Mouse (Mus musculus) intestine, postnatal 0 days (tissue): ENCODE data around the gene 4930539E08Rik. TPM values are rescaled to one million over a fixed set of nuclear protein-coding genes. Genes with fewer than 3 reads are reported as not detected.

Experiments
- ATAC-seq: fragments of 200-750 bp; cut with Nextera tagmentation; 2 replicates; pipeline ENCODE4 v1.8.0; 2017; ENCODE audit warnings: mild to moderate bottlenecking, moderate TSS enrichment, moderate library complexity
- H3K27ac ChIP-seq: fragments of 300-500 bp; sonication (generic); 2 replicates; pipeline ENCODE4 v1.5.1; 2014; ENCODE audit warnings: mild to moderate bottlenecking, low read depth, low read length, moderate library complexity
- H3K27me3 ChIP-seq: fragments of 300-500 bp; sonication (generic); replicated peaks from 2 replicates; pipeline ENCODE4 v1.6.1; 2014; ENCODE audit warnings: low read length, mixed read lengths; ENCODE audit not compliant: control insufficient read depth, insufficient read depth
- H3K36me3 ChIP-seq: fragments of 300-500 bp; sonication (generic); 2 replicates; pipeline ENCODE4 v1.6.1; 2014; ENCODE audit warnings: mild to moderate bottlenecking, moderate library complexity; ENCODE audit not compliant: control insufficient read depth, insufficient read depth
- H3K4me1 ChIP-seq: fragments of 300-500 bp; sonication (generic); replicated peaks from 2 replicates; pipeline ENCODE4 v1.6.1; 2014; ENCODE audit warnings: antibody characterized with exemption, low read length, mixed read lengths; ENCODE audit not compliant: control insufficient read depth, insufficient read depth
- H3K4me2 ChIP-seq: fragments of 300-500 bp; sonication (generic); replicated peaks from 2 replicates; pipeline ENCODE4 v1.6.1; 2014; ENCODE audit warnings: low read depth, mild to moderate bottlenecking, moderate library complexity
- H3K4me3 ChIP-seq: fragments of 300-500 bp; sonication (generic); 2 replicates; pipeline ENCODE4 v1.5.1; 2014; ENCODE audit warnings: low read depth, low read length
- H3K9ac ChIP-seq: fragments of 300-500 bp; sonication (generic); 2 replicates; pipeline ENCODE4 v1.6.1; 2014; ENCODE audit warnings: mild to moderate bottlenecking, low read depth, low read length
- H3K9me3 ChIP-seq: fragments of 300-500 bp; sonication (generic); 2 replicates; pipeline ENCODE4 v1.6.1; 2016; ENCODE audit warnings: mixed run types; ENCODE audit not compliant: control insufficient read depth
- CTCF ChIP-seq: sonication (generic); IDR thresholded peaks from 2 replicates; pipeline ENCODE4 v1.5.1; 2016; ENCODE audit warnings: low read depth, mild to moderate bottlenecking, control low read depth, antibody characterized with exemption, moderate library complexity
- WGBS: fragments of 180-500 bp; shearing (Covaris S2); extraction: QIAGEN DNeasy Blood & Tissue Kit; methylation state at CpG from one replicate; pipeline ENCODE4 v1.1.7; 2014; 5-methylcytosine and 5-hydroxymethylcytosine counted together
- polyA plus RNA-seq: library from polyadenylated mRNA; unstranded; fragments of >200 nt; fragmentation: Nextera tagmentation; extraction: Ambion mirVana; gene quantifications from 2 replicates; pipeline ENCODE4 v1.2.1, GENCODE M21; 2015

4930539E08Rik gene
- polyA plus RNA-seq, 1 experiment from 2014 or later, result 3.5 TPM

DNA sequence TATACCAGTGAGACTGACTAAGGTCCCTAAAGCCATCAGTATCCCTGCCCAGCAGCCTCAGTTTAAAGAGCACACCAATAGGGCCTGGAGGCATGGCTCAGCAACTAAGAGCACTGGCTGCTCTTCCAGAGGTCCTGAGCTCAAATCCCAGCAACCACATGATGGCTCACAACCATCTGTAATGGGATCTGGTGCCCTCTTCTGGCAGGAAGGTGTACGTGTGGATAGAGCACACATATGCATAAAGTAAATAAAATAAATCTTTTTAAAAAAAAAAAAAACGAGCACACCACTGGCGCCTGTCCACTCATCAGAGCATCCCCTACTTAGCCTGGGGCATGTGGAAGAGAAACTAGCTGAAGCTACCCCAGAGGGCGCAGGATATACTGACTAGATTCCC is 13.6 kb downstream of the 4930539E08Rik start:
- Histone ChIP-seq H3K27me3 (no peaks in the 10 kb centered on the region), H3K4me3 (no peak overlapping the region), H3K36me3 (peaks cover 47% of the 10 kb centered on the region; the same call in 1 of the 2 replicates), H3K4me1 (no peaks in the 10 kb centered on the region), H3K9me3 (no peaks in the 10 kb centered on the region), H3K27ac (no peak overlapping the region), H3K4me2 (no peak overlapping the region), H3K9ac (no peak overlapping the region)
- TF ChIP-seq CTCF, result peak; percentile 53
- 82% methylated on average over 4 of the region's 4 CpGs for WGBS
- ATAC-seq, result no peak

DNA sequence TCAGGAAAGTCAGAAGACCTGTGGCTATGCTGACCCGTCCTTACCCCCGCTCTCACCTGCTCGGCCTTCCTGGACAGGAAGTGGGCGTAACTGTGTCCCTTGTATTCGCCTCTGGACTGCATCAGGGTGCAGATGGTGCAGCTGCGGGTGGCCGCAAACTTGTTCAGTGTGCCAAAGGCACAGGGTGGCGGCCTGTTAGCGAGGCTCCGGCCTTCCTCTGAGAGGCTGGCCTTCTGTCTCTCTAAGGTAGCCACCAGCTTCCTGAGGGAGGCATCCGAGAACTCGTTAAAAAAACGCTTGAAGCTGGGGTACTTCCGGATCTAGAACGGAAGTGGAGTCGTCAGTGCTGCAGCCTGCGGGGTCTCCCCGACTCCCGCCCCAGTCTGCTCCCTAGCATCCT is 15.7 kb downstream of the 4930539E08Rik start:
- no peak for TF ChIP-seq CTCF
- H3K9me3 ChIP-seq, result no peaks in the 10 kb centered on the region
- no peak overlapping the region for H3K27ac ChIP-seq
- whole genome bisulfite sequencing, result 78% methylated on average over 19 of the region's 19 CpGs
- ATAC-seq, result no peak
- H3K4me1 ChIP-seq, result no peaks in the 10 kb centered on the region
- H3K27me3 ChIP-seq, result no peaks in the 10 kb centered on the region
- no peak overlapping the region for H3K4me3 ChIP-seq
- no peak overlapping the region for H3K4me2 ChIP-seq
- H3K36me3 ChIP-seq, result peaks cover 38% of the 10 kb centered on the region; the same call in 1 of the 2 replicates
- H3K9ac ChIP-seq, result no peak overlapping the region

DNA sequence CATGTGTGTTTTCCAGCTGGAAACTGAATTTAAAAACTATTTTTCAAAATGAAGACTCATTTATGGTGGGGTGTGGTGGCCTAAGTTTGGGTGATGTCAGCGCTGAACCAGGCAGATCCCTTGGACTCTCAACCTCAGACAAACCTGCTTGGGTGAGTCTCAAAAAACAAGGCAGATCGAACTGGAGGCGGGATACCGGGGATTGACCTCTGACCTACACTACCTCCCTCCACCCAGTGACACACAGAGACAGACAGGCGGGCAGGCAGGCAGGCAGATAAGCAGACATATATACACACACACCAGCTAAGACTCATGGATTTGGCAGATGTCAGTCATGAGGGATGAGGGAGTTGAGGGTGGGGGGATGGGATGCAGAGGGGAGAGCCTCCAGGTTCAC is 16.9 kb downstream of the 4930539E08Rik start:
- Histone ChIP-seq H3K36me3 (peaks cover 32% of the 10 kb centered on the region; the same call in 1 of the 2 replicates), H3K9ac (no peak overlapping the region), H3K27me3 (no peaks in the 10 kb centered on the region), H3K4me3 (no peak overlapping the region), H3K4me2 (no peak overlapping the region), H3K27ac (no peak overlapping the region), H3K4me1 (no peaks in the 10 kb centered on the region), H3K9me3 (no peaks in the 10 kb centered on the region)
- WGBS, result 63% methylated on average over 5 of the region's 5 CpGs
- 0 out of 2 replicates have a peak, but pooled peaks have one; percentile 7 for ATAC-seq
- no peak for TF ChIP-seq CTCF

DNA sequence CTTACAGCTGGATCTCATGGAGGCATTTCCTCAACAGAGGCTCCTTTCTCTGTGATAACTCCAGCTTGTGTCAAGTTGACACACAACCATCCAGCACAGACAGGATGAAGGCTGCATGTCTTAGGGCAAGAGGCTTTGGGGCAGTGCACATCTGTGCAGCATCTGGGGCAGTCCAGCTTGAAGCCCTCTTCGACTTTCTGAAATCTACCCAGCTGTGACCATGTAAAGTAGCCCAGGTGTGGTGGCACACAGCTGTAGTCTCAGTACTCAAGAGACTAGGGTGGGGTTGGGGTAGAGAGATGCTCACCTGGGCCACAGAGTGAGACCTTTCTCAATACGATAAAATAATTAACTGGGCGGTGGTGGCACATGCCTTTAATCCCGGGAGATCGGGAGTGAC is 17.3 kb downstream of the 4930539E08Rik start:
- Histone ChIP-seq H3K4me3 (no peak overlapping the region), H3K27ac (no peak overlapping the region), H3K4me2 (no peak overlapping the region), H3K36me3 (peaks cover 31% of the 10 kb centered on the region; the same call in 1 of the 2 replicates), H3K27me3 (no peaks in the 10 kb centered on the region), H3K4me1 (no peaks in the 10 kb centered on the region), H3K9ac (no peak overlapping the region), H3K9me3 (no peaks in the 10 kb centered on the region)
- peak; percentile 11; the same call in 1 of the 2 replicates for ATAC-seq
- 93% methylated on average over 5 of the region's 5 CpGs for WGBS
- TF ChIP-seq CTCF, result no peak

DNA sequence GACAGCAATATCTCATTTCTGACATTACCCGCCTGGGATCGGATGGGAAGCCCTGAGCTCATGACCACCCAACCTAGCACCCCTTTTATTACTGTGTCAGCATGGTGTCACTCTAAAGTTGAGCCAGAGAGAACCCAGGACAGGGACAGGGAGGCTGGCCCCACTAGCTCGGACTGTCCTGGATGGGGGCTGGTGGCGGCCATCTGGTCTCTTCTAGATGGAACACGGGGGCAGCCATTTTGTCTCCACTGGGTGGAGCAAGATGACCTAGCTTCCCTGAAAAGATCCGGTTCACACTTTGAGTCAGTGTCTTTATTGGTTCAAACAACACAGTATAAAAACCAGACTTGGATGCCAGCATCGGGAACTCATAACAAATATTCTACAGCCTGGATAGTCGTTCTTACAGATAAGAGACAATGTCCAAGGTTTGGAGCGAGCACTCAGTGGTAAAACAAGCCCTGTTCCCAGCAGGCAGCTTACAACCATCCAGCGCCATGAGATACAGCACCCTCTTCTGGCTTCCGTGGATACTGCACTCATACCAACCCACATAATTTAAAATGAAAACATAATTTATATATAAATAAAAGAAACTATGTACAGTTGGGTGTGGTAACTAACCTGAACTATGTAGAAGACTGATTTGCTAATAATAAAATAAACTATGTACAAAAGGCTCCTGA is 18.9 kb downstream of the 4930539E08Rik start:
- H3K4me2 ChIP-seq, result no peak overlapping the region
- ATAC-seq, result no peak; the same call in 1 of the 2 replicates
- 94% methylated on average over 11 of the region's 11 CpGs for WGBS
- TF ChIP-seq CTCF, result peak; percentile 57
- H3K9me3 ChIP-seq, result no peaks in the 10 kb centered on the region
- H3K4me1 ChIP-seq, result no peaks in the 10 kb centered on the region
- H3K36me3 ChIP-seq, result peaks cover 16% of the 10 kb centered on the region; the same call in 1 of the 2 replicates
- H3K9ac ChIP-seq, result no peak overlapping the region
- no peak overlapping the region for H3K4me3 ChIP-seq
- H3K27ac ChIP-seq, result no peak overlapping the region
- no peaks in the 10 kb centered on the region for H3K27me3 ChIP-seq

DNA sequence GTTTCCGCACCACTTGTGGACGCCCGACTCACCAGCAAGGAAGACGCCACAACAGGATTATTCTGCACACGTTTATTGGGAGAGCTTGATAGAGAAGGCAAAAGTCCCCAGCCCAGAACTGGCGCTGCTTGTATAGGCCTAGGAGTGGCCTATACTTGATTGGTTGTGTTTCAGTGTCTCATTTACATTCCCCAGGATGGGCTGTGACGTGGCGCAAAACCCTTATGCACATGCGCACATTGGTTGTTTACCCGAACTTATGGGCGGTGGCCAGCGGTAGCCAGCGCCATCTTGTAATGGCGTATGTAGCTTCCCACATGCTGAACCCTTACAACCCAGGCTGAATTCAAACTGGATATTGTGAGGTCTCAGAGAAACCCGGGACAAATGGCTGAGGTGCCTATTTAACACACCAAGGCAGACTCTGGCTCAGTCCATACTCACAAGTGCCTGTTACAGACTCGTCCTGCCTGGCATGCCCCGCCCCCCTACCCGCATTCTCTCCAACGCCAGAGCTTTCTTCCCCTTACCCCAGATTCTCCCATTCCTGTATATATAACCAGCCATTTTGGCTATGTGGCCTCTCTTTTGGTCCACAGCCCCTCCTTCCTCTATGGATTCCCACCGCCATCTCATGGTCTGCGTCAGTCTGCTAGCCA is 19.8 kb downstream of the 4930539E08Rik start:
- Histone ChIP-seq H3K9ac (no peak overlapping the region), H3K4me3 (no peak overlapping the region), H3K4me2 (no peak overlapping the region), H3K4me1 (no peaks in the 10 kb centered on the region), H3K9me3 (no peaks in the 10 kb centered on the region), H3K36me3 (peaks cover 12% of the 10 kb centered on the region; the same call in 1 of the 2 replicates), H3K27me3 (no peaks in the 10 kb centered on the region), H3K27ac (no peak overlapping the region)
- TF ChIP-seq CTCF, result no peak
- 96% methylated on average over 21 of the region's 21 CpGs for WGBS
- ATAC-seq, result no peak
